Mouse (Mus musculus) ES-Bruce4 (cell line): ENCODE data around the gene Rai14. TPM values are rescaled to one million over a fixed set of nuclear protein-coding genes. Genes with fewer than 3 reads are reported as not detected.

Experiments
- H3K27ac ChIP-seq: 2 replicates; pipeline ENCODE4 v1.5.1; 2012; ENCODE audit warnings: low read length, inconsistent platforms; ENCODE audit not compliant: insufficient read depth
- H3K27me3 ChIP-seq: 2 replicates; pipeline ENCODE4 v1.6.1; 2012; ENCODE audit warnings: mild to moderate bottlenecking, low read length, inconsistent platforms; ENCODE audit not compliant: control insufficient read depth, poor library complexity, insufficient read depth, severe bottlenecking
- H3K36me3 ChIP-seq: 2 replicates; pipeline ENCODE4 v1.6.1; 2012; ENCODE audit warnings: inconsistent platforms, mild to moderate bottlenecking, low read length, moderate library complexity; ENCODE audit not compliant: control insufficient read depth, poor library complexity, insufficient read depth, severe bottlenecking
- H3K4me1 ChIP-seq: one replicate; pipeline ENCODE4 v1.8.1; 2011; ENCODE audit warnings: low read length; ENCODE audit not compliant: control insufficient read depth, insufficient read depth
- H3K4me3 ChIP-seq: 2 replicates; pipeline ENCODE4 v1.5.1; 2011; ENCODE audit warnings: low read depth, mild to moderate bottlenecking, low read length
- H3K9ac ChIP-seq: 2 replicates; pipeline ENCODE4 v1.6.1; 2012; ENCODE audit warnings: low read depth, mild to moderate bottlenecking, inconsistent platforms; ENCODE audit not compliant: poor library complexity, severe bottlenecking
- H3K9me3 ChIP-seq: replicated peaks from 2 replicates; pipeline ENCODE4 v1.6.1; 2012; ENCODE audit warnings: mild to moderate bottlenecking, low read length, inconsistent platforms; ENCODE audit not compliant: control insufficient read depth, poor library complexity, insufficient read depth, severe bottlenecking
- CTCF ChIP-seq: IDR thresholded peaks from one replicate; pipeline ENCODE4 v1.8.1; 2011; ENCODE audit warnings: low read depth, low read length
- EP300 ChIP-seq: IDR thresholded peaks from 2 replicates; pipeline ENCODE4 v1.6.1; 2011; ENCODE audit warnings: low read depth, low read length; ENCODE audit not compliant: insufficient read depth
- POLR2A ChIP-seq: IDR thresholded peaks from one replicate; pipeline ENCODE4 v1.8.1; 2011; ENCODE audit warnings: low read length; ENCODE audit not compliant: insufficient read depth
- polyA plus RNA-seq: library from polyadenylated mRNA; stranded (reverse); fragments of >200 nt; gene quantifications from 2 replicates; pipeline ENCODE4 v1.2.4, GENCODE M21; 2011; ENCODE audit warnings: low read depth; ENCODE audit not compliant: missing spikeins, insufficient read depth, insufficient read length

Gene Rai14
- polyA plus RNA-seq, 1 experiment: 80.9 TPM

DNA sequence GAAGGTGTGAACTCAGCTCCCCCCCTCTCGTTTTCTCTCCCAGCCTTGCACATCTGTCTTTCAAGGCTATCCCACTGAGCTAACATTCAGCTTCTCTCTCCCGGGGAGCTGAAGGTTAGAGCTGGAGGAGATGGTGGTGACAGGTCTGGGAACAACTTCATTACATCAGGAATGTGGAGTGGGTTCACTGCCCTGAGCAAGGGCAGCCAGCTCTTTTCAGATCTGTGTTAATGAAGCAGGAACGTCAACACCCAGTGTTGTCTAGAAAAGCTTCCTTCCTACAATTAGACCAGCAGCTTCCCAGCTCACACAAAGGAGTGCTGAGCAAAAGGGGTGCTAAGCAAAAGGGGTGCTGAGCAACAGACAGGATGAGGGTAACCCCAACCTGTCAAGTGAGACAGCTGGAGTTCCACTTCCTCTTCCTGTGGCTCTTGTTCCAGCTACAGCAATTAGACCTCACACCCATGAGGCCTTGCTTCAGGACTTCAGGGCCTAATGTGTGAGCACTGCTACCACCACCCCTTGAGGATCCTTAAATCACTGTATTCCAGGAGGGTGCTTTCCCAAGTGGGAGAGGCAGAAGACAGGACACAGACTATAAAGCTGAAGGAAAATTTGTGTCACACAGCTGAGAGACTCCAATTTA is 52.3 kb downstream of the Rai14 start:
- Histone ChIP-seq H3K9ac (no peak overlapping the region), H3K27me3 (no peaks in the 10 kb centered on the region), H3K4me1 (peaks cover 3% of the 10 kb centered on the region), H3K27ac (peak overlapping the region; percentile 15; the same call in 1 of the 2 replicates), H3K36me3 (peaks cover 2% of the 10 kb centered on the region; the same call in 1 of the 2 replicates), H3K4me3 (no peak overlapping the region), H3K9me3 (peaks cover 4% of the 10 kb centered on the region)
- TF ChIP-seq CTCF: no peak
- TF ChIP-seq EP300: no peak
- TF ChIP-seq POLR2A: no peak

DNA sequence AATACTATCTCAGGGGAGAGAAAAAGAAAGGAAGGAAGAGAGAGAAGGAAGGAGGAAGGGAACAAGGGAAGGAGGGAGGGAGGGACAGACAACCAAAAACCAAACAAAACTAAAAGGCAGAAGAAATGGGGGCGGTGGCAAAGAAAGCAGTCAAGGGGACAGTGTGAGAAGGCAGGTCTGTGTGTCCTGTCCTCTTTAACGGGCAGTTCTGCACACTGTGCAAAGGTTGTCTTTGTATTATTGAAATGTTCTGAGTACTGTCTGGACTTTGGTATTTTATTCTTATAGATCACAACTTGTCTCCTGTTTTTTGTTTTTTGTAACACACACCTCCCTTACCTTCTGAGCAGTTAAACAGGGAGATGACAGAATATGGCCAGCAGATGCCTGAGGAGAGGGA is 55.6 kb downstream of the Rai14 start:
- Histone ChIP-seq H3K4me3 (no peak overlapping the region), H3K9ac (no peak overlapping the region), H3K9me3 (peaks cover 6% of the 10 kb centered on the region), H3K4me1 (peaks cover 3% of the 10 kb centered on the region), H3K27me3 (no peaks in the 10 kb centered on the region), H3K27ac (no peak overlapping the region), H3K36me3 (peaks cover 2% of the 10 kb centered on the region; the same call in 1 of the 2 replicates)
- no peak for TF ChIP-seq EP300
- TF ChIP-seq CTCF: no peak
- TF ChIP-seq POLR2A: no peak

DNA sequence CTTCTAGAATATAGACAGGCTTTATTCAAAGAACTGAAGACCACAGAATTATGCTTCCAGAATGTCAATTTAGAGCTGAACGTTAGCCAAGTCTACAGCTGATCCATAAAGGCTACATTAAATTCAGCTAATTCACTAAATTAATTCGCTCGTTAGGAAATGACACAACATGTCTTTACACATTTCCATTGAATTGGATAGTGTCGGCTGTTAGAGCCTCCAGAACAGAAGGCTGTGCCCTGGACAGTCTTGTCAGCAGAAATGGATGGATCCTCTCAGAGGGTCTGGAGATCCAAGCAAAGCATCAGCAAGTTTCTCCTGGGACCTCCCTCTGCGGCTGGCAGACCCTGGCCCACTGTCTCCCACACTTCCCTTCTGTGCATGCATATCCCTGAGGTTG is 58.3 kb downstream of the Rai14 start:
- Histone ChIP-seq H3K4me1 (no peaks in the 10 kb centered on the region), H3K27me3 (no peaks in the 10 kb centered on the region), H3K9me3 (peaks cover 6% of the 10 kb centered on the region), H3K4me3 (no peak overlapping the region), H3K27ac (no peak overlapping the region), H3K36me3 (peaks cover 2% of the 10 kb centered on the region; the same call in 1 of the 2 replicates), H3K9ac (no peak overlapping the region)
- no peak for TF ChIP-seq CTCF
- no peak for TF ChIP-seq EP300
- no peak for TF ChIP-seq POLR2A

DNA sequence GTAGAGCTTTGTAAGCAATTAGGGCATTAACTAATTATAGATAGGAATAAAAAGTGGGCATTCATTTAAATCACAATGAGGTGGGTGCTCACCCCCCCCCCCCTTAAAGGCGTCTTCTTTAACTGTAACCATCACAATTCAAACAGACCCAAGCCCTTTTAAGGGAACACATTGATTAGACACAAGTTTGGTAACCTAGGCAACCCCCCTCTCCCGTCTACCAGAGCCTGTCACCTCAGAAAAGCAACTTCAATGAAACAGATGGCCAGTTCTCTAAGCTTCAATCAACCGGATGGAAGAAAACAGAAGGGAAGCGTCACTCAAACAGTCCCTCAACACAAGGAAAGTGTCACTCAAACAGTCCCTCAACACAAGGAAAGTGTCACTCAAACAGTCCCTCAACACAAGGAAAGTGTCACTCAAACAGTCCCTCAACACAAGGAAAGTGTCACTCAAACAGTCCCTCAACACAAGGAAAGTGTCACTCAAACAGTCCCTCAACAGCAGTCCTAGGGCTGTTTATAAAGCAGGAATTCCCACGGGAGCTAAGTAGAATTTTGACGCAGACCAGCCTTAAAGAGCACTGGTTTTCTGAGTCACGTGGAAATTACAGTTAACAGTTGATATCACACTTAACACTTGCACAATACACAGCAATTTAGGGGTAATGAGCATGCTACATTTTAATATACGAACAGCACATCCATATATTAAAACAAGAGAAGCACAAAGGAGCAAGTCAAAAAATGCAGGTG is 59.1 kb downstream of the Rai14 start:
- TF ChIP-seq POLR2A: no peak
- TF ChIP-seq CTCF: no peak
- no peak for TF ChIP-seq EP300
- Histone ChIP-seq H3K9ac (no peak overlapping the region), H3K9me3 (peaks cover 6% of the 10 kb centered on the region), H3K27me3 (no peaks in the 10 kb centered on the region), H3K4me1 (no peaks in the 10 kb centered on the region), H3K27ac (no peak overlapping the region), H3K4me3 (no peak overlapping the region), H3K36me3 (peaks cover 2% of the 10 kb centered on the region; the same call in 1 of the 2 replicates)

DNA sequence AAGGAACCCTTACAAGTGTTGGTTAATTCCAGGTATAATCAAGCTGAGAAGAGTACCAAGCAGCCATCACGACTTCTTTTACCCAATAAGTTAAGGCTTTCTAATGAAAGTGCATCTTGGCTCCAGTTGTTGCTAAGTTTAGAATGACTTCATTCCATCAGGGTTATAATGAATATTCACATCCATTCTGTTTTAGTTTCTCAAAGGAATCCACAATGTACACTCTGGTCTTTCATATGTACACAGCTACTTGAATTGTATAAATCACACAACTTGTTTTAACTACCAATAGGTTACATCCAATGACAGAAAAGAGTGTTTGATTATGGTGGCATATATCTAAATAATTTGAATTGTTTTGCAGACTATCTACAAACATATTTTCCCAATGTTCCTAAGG is 59.7 kb downstream of the Rai14 start:
- TF ChIP-seq CTCF (no peak), EP300 (no peak), POLR2A (no peak)
- Histone ChIP-seq H3K27me3 (no peaks in the 10 kb centered on the region), H3K9me3 (peaks cover 6% of the 10 kb centered on the region), H3K27ac (no peak overlapping the region), H3K9ac (no peak overlapping the region), H3K4me3 (no peak overlapping the region), H3K36me3 (peaks cover 2% of the 10 kb centered on the region; the same call in 1 of the 2 replicates), H3K4me1 (no peaks in the 10 kb centered on the region)

DNA sequence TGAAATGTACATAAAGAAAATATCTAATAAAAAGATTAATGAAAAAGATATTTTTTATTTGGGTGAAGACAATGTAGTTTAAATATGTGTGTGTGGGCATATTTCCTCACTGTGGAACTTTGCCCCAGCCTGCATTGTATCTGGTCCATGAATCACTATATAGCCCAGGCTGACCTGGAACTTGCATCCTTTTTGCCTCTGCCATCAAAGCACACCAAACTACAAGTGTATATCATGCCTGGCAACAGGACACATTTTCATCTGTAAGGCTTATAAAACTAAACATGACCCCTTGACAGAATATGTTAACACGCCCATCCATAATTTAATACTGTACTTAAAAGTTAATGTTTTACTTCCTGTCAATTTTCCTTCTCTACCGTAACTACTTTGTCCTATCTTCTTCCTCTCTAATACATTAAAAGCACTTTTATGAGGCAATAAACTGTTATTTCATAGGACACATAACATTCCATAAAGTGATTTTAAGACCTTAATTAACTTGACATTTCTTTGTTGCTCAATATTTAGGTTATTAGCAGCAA is 61.4 kb downstream of the Rai14 start:
- Histone ChIP-seq H3K4me3 (no peak overlapping the region), H3K27ac (no peak overlapping the region), H3K4me1 (peaks cover 1% of the 10 kb centered on the region), H3K9me3 (peaks cover 6% of the 10 kb centered on the region), H3K9ac (no peak overlapping the region), H3K27me3 (no peaks in the 10 kb centered on the region), H3K36me3 (peaks cover 2% of the 10 kb centered on the region; the same call in 1 of the 2 replicates)
- TF ChIP-seq CTCF (no peak), EP300 (no peak), POLR2A (no peak)
